Mouse (Mus musculus): ENCODE measurements around the gene Anks1.

GRCm38 (mm10) chr17:28097308-28097707 is 188.2 kb downstream of the Anks1 start:
- TF ChIP-seq CTCF (IDR thresholded peaks at IDR 0.05; ENCODE audit: low read depth, low read length) (no peak), POLR2A (IDR thresholded peaks at IDR 0.05; ENCODE audit: extremely low read depth, insufficient read depth, low read length) (no peak)

Data from liver, adult 2 months (tissue).